Mouse (Mus musculus): Measurements from ENCODE around the gene Rnf216.

- TF ChIP-seq CTCF (IDR thresholded peaks at IDR 0.05; ENCODE audit: borderline replicate concordance, insufficient read depth, low read length), result no peak
- no peak for TF ChIP-seq POLR2A (IDR thresholded peaks at IDR 0.05; ENCODE audit: low read depth, low read length)
Observed at GRCm38 (mm10) chr5:143137580-143137979, 24.8 kb upstream of the Rnf216 start.
